Mouse (Mus musculus) hematopoietic stem cell, adult 5-6 weeks (primary cell): ENCODE data around the gene Parp1. TPM values are rescaled to one million over a fixed set of nuclear protein-coding genes. Genes with fewer than 3 reads are reported as not detected.
"Not testable (repeated sequence)": the region's sequence is repeated elsewhere in the genome, so short reads cannot be mapped to it uniquely, and the experiment has no call there.

Experiments
- ATAC-seq, 2 experiments: fragments of 125-278 bp in 1 of 2; replicated peaks in 1 of 2; 2 replicates each; pipeline ENCODE4 v1.8.0; 2016 to 2017; ENCODE audit warnings: inconsistent platforms in 2 of 2, mild to moderate bottlenecking in 2 of 2, moderate number of reproducible peaks in 2 of 2, low read depth in 1 of 2, moderate TSS enrichment in 1 of 2; ENCODE audit not compliant: low FRiP score in 2 of 2, poor library complexity in 2 of 2, severe bottlenecking in 2 of 2, insufficient read depth in 1 of 2, low TSS enrichment in 1 of 2
- total RNA-seq: library from RNA; stranded (forward); fragments of 172-1452, 232-1000 nt; gene quantifications from 2 replicates; pipeline ENCODE4 v1.2.3, GENCODE M21; 2017

The Parp1 gene
- total RNA-seq, 1 experiment from 2014 or later: 201 TPM

DNA sequence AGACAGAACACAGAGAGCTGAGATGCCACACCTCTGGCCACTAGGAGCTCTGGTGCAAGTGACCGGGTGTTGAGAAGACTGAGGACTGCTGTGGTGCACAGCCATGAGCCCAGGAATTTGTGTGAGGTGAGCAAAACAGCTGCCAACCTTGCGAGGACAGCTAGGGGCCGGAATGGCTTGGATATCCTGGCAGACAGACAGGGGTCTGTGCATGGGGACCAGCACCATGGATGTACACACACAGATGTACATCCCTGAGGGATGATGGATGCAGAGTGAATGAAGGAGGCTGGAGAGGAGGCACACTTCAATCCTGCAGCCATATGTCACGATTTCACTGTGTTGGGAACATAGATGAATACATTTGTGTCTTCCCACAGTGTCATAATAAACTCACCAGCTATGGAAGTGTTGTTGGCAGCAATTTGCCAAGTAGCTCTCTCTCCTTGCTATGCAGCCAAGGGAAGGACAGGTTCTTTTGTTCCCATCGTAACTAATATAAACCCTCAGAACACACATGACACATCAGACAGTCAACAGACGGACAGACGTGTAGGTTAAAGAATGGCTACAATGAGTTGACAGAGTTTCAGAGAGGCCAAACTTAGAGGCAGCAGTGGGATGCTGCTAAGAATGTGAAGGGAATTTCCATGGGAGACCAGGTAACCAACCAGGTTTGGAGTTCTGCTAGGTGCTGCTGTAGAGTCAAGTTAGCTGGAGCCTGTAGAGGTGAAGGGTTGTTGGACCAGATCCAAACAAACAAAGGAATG, 19.0 kb upstream of the Parp1 start:
- ATAC-seq: no peak

DNA sequence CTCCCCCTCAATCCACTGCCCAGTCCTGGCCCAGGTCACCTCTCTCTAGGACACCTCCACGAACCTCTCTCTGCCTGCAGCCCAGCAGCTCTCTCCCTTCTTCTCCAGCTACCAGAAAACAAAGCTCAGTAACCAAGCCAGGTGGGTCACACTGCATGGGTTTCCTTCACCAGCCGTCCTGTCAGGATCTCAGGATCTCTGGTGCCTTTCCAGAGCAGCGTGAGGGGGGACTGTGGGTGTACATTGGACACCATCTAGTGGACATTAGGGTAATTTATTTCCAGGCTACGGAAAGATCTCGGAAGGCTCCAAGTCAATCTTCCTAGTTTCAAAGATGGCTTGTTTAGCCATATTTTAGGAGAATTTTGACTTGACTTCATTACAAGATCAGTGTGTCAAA, 18.0 kb upstream of the Parp1 start:
- ATAC-seq: no peak; a peak in 1 of 4 replicates

GRCm38 (mm10) chr1:180556899-180557298, 11.8 kb upstream of the Parp1 start:
- ATAC-seq: no peak

DNA sequence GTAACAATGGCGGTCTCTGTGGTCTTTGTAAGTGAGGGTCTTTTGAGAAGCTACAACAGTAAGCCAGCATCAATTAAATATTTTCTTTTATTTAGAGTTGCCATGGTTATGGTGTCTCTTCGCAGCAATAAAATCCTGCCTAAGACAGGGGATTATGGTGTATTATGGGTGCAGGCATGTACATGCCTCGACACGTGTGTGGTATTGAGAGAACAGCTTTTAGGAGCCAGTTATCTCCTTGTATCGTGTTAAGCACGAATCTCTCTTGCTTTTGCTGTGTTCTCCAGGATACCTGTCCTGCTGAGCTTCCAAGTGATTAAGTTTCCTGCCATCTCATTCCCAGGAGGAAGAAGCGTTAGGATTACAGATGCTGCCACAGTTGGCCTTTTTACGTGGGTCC, 9.3 kb upstream of the Parp1 start:
- ATAC-seq: no peak

DNA sequence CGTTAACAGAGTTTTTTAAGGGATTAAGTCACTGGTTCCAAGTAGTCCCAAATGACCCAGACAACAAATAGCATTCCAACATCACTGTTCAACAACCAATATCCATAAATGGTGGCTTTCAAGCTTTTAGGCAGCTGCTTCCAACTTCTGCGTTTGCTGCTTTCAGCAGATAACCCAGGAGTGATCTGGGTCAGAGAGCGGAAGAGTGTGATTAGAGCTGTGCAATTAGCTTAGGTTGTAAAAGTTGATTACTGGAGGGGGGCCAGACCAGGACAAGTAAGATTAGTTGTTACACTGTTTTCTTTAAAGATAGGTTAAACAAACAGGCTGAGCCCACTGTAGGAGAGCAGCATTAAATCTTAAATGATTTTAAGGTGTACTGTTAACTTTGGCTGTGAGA, 7.5 kb upstream of the Parp1 start:
- ATAC-seq: no peak

DNA sequence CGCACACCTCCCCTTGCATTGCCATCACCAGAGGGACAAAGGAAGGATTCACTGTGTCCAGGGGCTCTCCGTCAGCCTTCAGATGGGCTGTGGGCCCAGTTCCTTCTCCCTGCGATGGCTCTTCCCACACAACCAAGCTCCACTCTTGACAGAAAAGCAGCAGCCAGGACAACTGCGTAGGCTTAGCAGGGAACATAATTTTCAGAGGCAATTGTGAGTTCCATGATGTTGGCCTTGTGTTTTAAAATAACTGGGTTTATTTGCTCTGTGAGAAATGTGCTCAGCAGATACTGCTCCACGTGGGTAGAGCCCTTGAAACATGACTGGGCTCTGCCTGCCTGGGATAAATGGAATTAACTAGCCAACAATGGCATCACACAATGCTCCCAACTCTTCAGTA, 3.8 kb upstream of the Parp1 start:
- no peak for ATAC-seq

DNA sequence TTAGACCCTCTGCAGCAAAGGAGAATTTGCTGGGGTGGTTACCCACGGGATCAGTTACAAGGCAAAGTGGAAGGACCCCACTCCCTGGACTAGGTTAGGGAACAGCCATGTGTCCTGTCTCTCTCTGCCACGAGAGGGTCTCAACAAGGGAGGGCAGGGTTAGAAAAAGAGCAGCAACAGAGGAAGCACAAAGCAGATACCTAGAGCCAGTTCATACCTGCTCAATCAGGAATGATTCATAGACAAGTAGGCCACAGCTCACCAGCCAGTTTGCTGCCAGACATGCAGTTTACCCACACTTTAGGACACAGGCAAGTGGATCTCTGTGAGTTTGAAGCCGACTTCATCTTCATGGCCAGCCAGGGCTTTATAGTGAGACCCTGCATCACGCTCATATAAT, 963 bp upstream of the Parp1 start:
- no peak for ATAC-seq

- ATAC-seq: 0 out of 4 replicates have a peak, but pooled peaks of 1 of the 2 experiments have one; percentile 0
Measured at GRCm38 (mm10) chr1:180568248-180568647, 476 bp upstream of the Parp1 start.

GRCm38 (mm10) chr1:180569453-180569852, 729 bp downstream of the Parp1 start:
- no peak for ATAC-seq

DNA sequence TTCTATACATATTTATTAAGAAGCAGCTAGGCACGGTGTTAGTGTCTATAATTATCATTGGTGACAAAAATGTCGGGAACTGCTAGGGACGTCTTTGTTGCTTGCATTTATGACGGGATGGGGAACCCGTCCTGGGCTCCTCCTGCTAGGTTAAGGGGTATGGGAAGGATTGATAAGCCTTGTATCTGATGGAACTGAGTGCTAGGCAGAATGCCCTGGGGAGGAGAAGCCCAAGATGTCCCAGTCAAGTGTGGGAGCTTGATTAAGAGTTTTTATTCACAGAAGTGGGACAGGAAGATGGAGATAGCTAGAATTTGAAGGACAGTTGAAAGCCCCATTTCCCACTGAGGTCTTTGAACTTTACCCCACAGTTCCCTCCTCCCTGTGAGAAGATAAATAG, 1.5 kb downstream of the Parp1 start:
- no peak for ATAC-seq

- no peak for ATAC-seq
Measured at GRCm38 (mm10) chr1:180571018-180571589, 2.4 kb downstream of the Parp1 start.

- not testable (repeated sequence) for ATAC-seq
Measured at GRCm38 (mm10) chr1:180571721-180572120, 3.0 kb downstream of the Parp1 start.

DNA sequence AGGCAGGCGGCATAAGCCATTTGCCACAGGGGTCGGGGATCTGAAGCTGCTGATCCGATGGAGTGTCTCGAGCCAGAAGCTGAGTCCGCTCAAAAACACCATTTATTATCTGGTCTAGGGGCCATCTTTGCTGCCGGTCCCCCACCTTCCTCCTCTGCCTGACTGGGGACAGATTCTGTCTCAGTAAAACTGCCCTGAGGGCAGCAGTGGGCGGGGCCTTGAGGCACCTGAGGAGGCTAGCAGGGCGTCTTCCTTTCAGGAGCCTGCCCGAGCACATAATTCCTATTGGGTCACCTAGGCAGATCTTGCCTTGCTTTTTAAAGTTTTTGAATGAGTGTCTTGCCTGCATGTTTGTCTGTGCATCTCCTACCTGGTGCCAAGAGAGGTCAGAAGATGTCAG, 3.4 kb downstream of the Parp1 start:
- no peak for ATAC-seq

- no peak for ATAC-seq
Measured at GRCm38 (mm10) chr1:180576524-180576923, 7.8 kb downstream of the Parp1 start.

DNA sequence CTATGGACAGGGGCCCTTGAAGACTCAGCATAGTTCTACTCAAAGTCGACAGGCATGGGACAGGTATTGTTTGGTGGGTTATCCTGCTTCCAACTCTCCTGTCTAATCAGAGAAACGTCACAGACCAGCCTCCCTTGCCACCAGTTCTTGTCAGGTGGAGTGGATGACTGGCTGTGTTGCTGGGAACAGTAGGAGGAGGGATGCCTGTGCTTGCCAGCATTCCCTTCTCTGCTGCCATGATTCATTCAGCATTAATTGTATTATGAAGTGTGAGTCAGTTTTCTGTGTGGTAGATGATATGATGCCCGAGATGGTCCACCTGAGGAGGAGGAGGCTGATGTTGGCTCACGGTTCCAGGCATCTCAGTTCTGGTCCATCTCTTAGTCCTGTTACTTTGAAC, 9.1 kb downstream of the Parp1 start:
- no peak for ATAC-seq

DNA sequence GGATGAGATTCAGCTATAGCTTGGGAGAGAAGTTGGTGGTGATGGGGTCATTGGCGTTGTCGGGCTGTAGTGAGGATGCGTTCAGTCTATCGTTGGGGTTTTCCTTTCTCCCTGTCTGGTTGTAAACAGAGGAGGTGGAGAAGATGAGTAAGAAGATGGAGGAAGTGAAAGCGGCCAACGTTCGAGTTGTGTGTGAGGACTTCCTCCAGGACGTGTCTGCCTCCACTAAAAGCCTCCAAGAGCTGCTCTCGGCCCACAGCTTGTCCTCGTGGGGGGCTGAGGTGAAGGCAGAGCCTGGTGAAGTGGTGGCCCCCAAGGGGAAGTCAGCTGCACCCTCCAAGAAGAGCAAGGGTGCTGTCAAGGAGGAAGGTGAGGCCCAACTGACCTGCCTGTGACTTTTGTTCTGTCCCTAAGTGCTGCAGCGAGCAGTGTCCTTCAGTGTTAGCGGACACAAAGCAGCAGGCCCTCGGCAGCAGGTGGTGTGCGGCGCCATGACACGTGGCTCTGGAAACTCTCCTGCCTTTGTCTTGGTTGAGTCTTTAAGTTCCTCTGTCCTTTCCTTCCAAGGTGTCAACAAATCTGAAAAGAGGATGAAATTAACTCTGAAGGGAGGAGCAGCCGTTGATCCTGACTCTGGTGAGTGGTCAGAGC, 19.2 kb downstream of the Parp1 start:
- ATAC-seq: 0 out of 4 replicates have a peak, but pooled peaks have one; percentile 18 to 33

- no peak for ATAC-seq
Measured at GRCm38 (mm10) chr1:180600578-180600977, 31.9 kb downstream of the Parp1 start.

DNA sequence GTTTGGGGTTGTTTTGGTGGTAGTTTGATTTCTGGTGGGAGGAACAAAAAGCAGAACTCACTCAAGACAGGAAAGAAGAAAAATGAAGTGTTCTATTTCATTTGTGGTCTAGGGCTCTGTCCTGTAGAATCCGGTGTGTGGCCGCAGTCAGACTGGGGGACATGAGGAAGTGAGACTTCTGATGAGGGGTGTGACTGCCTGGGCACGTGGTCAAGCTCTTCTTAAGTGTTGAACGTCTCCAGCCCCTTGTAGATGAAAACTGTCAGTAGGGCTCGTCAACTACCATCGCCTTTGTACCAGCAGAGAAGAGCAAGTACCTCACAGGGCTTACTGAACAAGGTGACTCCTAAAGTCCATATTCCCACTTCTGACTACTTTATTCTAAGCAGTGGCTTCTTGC, 33.1 kb downstream of the Parp1 start:
- ATAC-seq: peak; percentile 83 to 86
